Mouse (Mus musculus) ES-E14 (cell line): Measurements from ENCODE around the gene Pid1. TPM values are rescaled to one million over a fixed set of nuclear protein-coding genes. Genes with fewer than 3 reads are reported as not detected.

ENCODE experiments used
- DNase-seq: peaks from one replicate; pipeline ENCODE4 v3.0.0-alpha.2; 2013; ENCODE audit warnings: low read depth, low spot score
- H3K27ac ChIP-seq: 2 replicates; pipeline ENCODE4 v1.5.1; 2012; ENCODE audit warnings: low read depth, mild to moderate bottlenecking, low read length, moderate library complexity, mixed read lengths; ENCODE audit not compliant: poor library complexity, insufficient read depth, severe bottlenecking
- H3K36me3 ChIP-seq: 2 replicates; pipeline ENCODE4 v1.6.1; 2012; ENCODE audit warnings: mild to moderate bottlenecking, low read length, moderate library complexity, mixed read lengths; ENCODE audit not compliant: control insufficient read depth, poor library complexity, insufficient read depth, severe bottlenecking
- H3K4me1 ChIP-seq, 2 experiments: fragments of 150-350 bp in 1 of 2; sonication (generic) in 1 of 2; 2 replicates each; pipeline ENCODE4 v1.6.1; 2012; ENCODE audit warnings: low read length in 2 of 2, mild to moderate bottlenecking in 1 of 2, mixed read lengths in 1 of 2; ENCODE audit not compliant: control insufficient read depth in 2 of 2, insufficient read depth in 2 of 2, poor library complexity in 1 of 2
- H3K4me3 ChIP-seq, 2 experiments: fragments of 150-350 bp in 1 of 2; sonication (generic) in 1 of 2; 2 replicates each; pipeline ENCODE4 v1.5.1; 2012; ENCODE audit warnings: low read length in 2 of 2, low read depth in 1 of 2, mild to moderate bottlenecking in 1 of 2, mixed read lengths in 1 of 2; ENCODE audit not compliant: insufficient read depth in 1 of 2, poor library complexity in 1 of 2, severe bottlenecking in 1 of 2
- H3K9ac ChIP-seq: 2 replicates; pipeline ENCODE4 v1.6.1; 2012; ENCODE audit warnings: low read depth, mild to moderate bottlenecking, low read length, mixed read lengths; ENCODE audit not compliant: poor library complexity, insufficient read depth, severe bottlenecking
- H3K9me3 ChIP-seq: fragments of 150-350 bp; sonication (generic); 2 replicates; pipeline ENCODE4 v1.6.1; 2012; ENCODE audit warnings: low read depth, mild to moderate bottlenecking, low read length; ENCODE audit not compliant: control insufficient read depth, insufficient read depth
- CHD2 ChIP-seq: IDR thresholded peaks from 2 replicates; pipeline ENCODE4 v1.6.1; 2014; ENCODE audit warnings: mild to moderate bottlenecking, low read depth, low read length, inconsistent platforms
- HCFC1 ChIP-seq: IDR thresholded peaks from 2 replicates; pipeline ENCODE4 v1.6.1; 2012; ENCODE audit warnings: low read length, inconsistent platforms, borderline replicate concordance; ENCODE audit not compliant: insufficient read depth
- MAFK ChIP-seq: IDR thresholded peaks from 2 replicates; pipeline ENCODE4 v1.6.1; 2014; ENCODE audit warnings: mild to moderate bottlenecking, low read depth, low read length, inconsistent platforms; ENCODE audit not compliant: insufficient read depth
- ZC3H11A ChIP-seq: IDR thresholded peaks from 2 replicates; pipeline ENCODE4 v1.6.1; 2012; ENCODE audit warnings: low read depth, mild to moderate bottlenecking, inconsistent platforms, low read length, borderline replicate concordance
- ZNF384 ChIP-seq: IDR thresholded peaks from 2 replicates; pipeline ENCODE4 v1.6.1; 2012; ENCODE audit warnings: low read depth, low read length, inconsistent platforms
- in situ Hi-C, 2 experiments: fragments of 600-800 bp; cut with MboI; formaldehyde crosslinking; loops; one replicate each; pipeline ENCODE4 v1.15.1; 2025; ENCODE audit warnings: low sequenced_read_pairs in 2 of 2, inconsistent platforms in 1 of 2; ENCODE audit not compliant: unreplicated experiment in 2 of 2
- total RNA-seq: library from RNA; depleted of rRNA; stranded (reverse); fragments of 300-350 nt; gene quantifications from 2 replicates; pipeline ENCODE4 v1.2.3, GENCODE M21; 2012

The Pid1 gene
- total RNA-seq, 1 experiment: 13.3 TPM

GRCm38 (mm10) chr1:84012871-84013375 lies 351.1 kb downstream of the Pid1 start:
- H3K4me1 ChIP-seq: no peaks in the 10 kb centered on the region
- H3K9me3 ChIP-seq: no peaks in the 10 kb centered on the region
- no peak overlapping the region for H3K27ac ChIP-seq
- in situ Hi-C loops: no loop called here
- H3K36me3 ChIP-seq: no peaks in the 10 kb centered on the region
- H3K9ac ChIP-seq: no peak overlapping the region
- DNase-seq: no peak
- no peak overlapping the region for H3K4me3 ChIP-seq
- TF ChIP-seq HCFC1: no peak
- TF ChIP-seq ZNF384: no peak
- TF ChIP-seq ZC3H11A: no peak
- TF ChIP-seq MAFK: no peak
- no peak for TF ChIP-seq CHD2

GRCm38 (mm10) chr1:84002630-84003029 lies 361.4 kb downstream of the Pid1 start:
- H3K36me3 ChIP-seq: no peaks in the 10 kb centered on the region
- no peaks in the 10 kb centered on the region for H3K4me1 ChIP-seq
- no peaks in the 10 kb centered on the region for H3K9me3 ChIP-seq
- no peak overlapping the region for H3K9ac ChIP-seq
- no peak for DNase-seq
- in situ Hi-C loops: no loop called here
- no peak overlapping the region for H3K4me3 ChIP-seq
- H3K27ac ChIP-seq: no peak overlapping the region
- no peak for TF ChIP-seq HCFC1
- TF ChIP-seq CHD2: no peak
- TF ChIP-seq ZNF384: no peak
- TF ChIP-seq MAFK: no peak
- no peak for TF ChIP-seq ZC3H11A
